Mouse (Mus musculus): ENCODE measurements at regions not wholly inside any gene's neighbourhood (a gene's known extent, or its start where the extent isn't known, plus 50 kb on each side); places are given as distances from the start of the nearest gene placed in this dataset.

DNA sequence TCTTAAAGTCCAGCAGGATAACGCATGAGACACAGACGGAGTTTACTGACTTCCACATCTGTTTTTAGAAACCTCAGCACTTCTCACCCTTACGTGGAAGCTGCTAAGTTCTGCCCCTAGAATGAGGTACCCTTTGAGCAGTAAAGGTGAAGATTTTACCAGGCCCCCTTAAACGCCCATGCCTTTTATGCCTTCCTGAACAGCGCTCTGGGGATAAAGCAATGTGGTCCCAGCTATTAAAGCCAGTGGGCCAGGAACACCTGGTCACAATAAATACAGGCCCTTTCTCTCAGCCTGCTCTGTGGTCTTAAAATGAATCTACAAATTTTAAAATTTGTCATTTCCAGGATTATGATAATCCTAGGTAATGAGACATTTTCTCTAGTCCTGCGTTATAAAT, 57.9 kb downstream of the Llph start:
- peak; percentile 25 for DNase-seq

DNA sequence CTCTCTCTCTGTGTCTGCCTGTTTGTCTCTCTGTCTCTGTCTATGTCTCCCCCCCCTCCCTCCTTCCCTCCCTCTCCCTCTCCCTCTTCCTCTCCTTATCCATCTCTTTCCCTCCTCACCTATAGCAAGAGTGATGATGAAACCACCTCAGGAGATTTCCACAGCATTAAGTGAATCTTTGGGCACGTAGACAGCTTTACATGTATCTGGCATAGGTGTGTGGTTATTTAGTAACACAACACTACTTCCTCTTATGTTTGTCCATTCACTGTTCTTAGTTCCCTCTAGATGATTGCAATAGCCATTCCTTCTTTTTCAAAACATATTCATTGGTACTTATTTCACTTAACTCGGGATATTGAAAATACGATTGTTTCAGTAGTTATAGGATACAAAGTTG, 65.0 kb downstream of the Llph start:
- peak; percentile 12 for DNase-seq

DNA sequence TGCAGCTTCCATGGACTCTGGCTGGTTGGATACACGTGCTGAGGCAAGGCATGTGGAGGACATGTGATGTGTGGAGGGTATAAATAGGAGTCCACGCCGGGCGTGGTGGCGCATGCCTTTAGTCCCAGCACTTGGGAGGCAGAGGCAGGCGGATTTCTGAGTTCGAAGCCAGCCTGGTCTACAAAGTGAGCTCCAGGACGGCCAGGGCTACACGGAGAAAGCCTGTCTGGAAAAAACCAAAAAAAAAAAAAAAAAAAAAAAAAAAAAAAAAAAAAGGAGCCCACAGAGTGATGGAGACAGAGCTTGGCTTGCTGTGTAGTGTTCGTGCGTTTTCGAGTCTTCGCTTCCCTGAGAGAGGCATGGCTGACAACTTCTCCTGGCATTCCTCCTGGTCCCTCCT, 66.5 kb downstream of the Llph start:
- DNase-seq, result peak; percentile 58

DNA sequence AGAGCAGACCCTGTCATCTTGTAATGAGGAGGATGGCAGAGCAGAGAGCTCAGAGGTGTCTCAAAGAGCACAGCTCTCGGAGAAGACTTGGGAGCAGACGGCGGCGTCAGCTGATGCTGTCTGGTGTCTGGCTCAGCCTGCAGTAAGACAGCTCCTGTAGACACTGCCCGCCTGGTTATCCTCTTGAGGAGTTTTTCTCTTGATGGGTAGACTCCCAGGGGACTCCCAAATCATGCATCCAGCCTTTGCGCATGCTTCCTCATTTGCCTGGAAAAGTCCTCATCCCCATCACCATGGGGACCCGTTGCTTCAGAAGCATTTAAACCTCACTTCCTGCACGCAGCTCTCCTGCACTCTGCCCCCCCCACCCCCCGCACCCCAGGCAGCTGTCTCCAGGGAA, 67.6 kb downstream of the Llph start:
- DNase-seq, result peak; percentile 40

DNA sequence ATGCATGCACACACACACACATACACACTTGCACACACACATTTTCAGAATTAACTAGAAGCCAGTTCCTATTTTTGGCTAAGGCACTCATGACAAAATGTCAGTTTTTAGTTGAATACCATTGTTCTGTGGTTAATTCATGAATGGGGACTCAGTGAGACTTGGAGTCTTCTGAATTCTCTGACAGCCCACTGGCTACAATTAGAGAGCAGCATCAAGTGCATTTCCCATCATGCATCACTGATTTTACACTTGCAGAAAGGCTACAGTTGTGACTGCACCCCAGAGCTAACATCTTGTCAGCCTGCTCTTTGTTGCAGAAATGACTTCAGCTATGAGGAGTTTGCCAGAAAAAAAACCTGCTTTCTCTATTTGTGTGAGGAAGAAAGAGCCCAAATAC, 70.4 kb downstream of the Llph start:
- peak; percentile 41 for DNase-seq

DNA sequence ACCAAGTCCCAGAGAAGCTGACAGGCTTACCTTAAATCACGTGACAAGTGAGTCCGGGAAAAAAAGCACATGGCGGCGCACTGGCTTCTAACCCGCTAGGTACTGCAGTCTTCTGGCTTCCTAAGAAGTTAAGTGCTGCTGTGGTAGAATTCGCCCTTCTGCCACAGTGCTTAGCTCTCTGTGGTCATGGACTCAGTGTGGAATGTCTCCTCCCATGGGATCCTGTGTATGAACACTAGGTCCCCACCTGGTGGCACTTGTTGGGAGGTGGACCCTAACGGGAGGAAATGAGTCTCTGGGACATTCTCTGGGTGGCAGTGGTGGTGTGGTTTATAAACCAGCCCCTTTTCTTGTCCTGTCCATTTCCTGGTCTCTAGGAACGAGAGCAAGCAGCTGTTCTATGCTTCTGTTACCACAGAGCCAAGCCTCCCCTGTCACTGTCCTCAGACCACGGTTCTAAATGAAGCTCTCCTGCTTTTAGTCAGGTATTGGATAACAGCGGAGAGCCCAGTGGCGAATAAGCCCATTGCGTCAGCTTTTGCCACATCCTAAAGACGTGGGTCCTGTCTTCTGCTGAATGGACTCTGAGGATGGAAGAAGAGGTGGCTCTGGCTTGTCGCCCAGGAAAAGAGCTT, 71.5 kb downstream of the Llph start:
- DNase-seq, result peak; percentile 48

DNA sequence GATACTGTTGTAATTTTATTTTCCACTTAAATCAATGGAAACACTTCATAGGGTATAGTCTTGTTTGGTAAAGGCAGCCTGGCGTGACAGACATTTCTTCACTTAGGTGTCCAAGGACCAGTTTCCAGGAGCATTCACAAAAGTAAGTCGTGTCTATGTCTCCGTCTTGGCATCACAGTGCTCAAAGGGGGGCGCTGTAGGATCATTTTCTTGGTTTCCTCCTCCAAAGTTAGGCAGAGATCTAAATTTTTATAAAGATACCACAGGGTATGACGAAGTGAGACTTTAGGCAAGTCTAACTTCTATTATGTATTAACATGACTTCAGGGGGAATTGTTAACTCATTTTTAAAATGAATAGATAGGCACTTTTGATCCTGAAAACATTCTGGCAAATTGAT, 79.1 kb downstream of the Llph start:
- DNase-seq, result no peak

DNA sequence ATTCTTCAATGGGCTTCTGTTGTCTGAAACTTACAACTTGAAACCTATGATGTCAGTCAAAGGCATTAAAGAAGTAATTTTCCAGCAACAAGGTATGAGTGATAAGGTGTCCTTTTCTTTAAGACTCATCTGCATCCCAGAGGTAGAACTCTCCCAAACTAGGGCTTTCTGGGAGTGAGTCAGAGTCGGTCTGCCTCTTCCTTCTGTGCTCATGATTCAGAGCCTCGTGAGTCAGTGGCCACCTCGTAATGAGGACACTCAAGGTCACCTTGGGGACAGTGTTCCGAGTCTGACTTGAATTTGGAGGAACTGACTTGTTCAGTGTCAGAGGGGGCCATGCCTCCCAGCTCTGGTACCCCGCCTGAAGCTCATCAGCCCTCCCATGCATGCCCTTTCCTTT, 81.8 kb downstream of the Llph start:
- peak; percentile 70 for DNase-seq
